Mouse (Mus musculus) forebrain, embryonic 15.5 days (tissue): ENCODE results near the gene Foxn1. TPM values are rescaled to one million over a fixed set of nuclear protein-coding genes. Genes with fewer than 3 reads are reported as not detected.

Experiments
- ATAC-seq: fragments of 200-750 bp; cut with Nextera tagmentation; replicated peaks from 2 replicates; pipeline ENCODE4 v1.8.0; 2017; ENCODE audit warnings: mild to moderate bottlenecking, moderate TSS enrichment, moderate library complexity
- H3K27ac ChIP-seq: fragments of 300-500 bp; sonication (generic); replicated peaks from 2 replicates; pipeline ENCODE4 v1.5.1; 2015; ENCODE audit warnings: mild to moderate bottlenecking, inconsistent platforms
- H3K27me3 ChIP-seq: fragments of 300-500 bp; sonication (generic); 2 replicates; pipeline ENCODE4 v1.6.1; 2015; ENCODE audit warnings: inconsistent platforms
- H3K36me3 ChIP-seq: fragments of 300-500 bp; sonication (generic); 2 replicates; pipeline ENCODE4 v1.6.1; 2015; ENCODE audit warnings: mild to moderate bottlenecking, inconsistent platforms
- H3K4me1 ChIP-seq: fragments of 300-500 bp; sonication (generic); 2 replicates; pipeline ENCODE4 v1.6.1; 2015; ENCODE audit warnings: inconsistent platforms
- H3K4me2 ChIP-seq: fragments of 300-500 bp; sonication (generic); replicated peaks from 2 replicates; pipeline ENCODE4 v1.6.1; 2015; ENCODE audit warnings: mild to moderate bottlenecking, inconsistent platforms
- H3K4me3 ChIP-seq: fragments of 300-500 bp; sonication (generic); 2 replicates; pipeline ENCODE4 v1.5.1; 2015; ENCODE audit warnings: mild to moderate bottlenecking, inconsistent platforms
- H3K9ac ChIP-seq: fragments of 300-500 bp; sonication (generic); replicated peaks from 2 replicates; pipeline ENCODE4 v1.6.1; 2015; ENCODE audit warnings: mild to moderate bottlenecking, inconsistent platforms
- H3K9me3 ChIP-seq: fragments of 300-500 bp; sonication (generic); 2 replicates; pipeline ENCODE4 v1.6.1; 2016; ENCODE audit warnings: inconsistent platforms
- WGBS: fragments of 180-500 bp; shearing (Covaris S2); methylation state at CpG from one replicate; pipeline ENCODE4 v1.1.7; 2015; ENCODE audit warnings: mixed read lengths; 5-methylcytosine and 5-hydroxymethylcytosine counted together
- polyA plus RNA-seq: library from polyadenylated mRNA; unstranded; fragments of >200 nt; fragmentation: Nextera tagmentation; extraction: Ambion mirVana; gene quantifications from 2 replicates; pipeline ENCODE4 v1.2.1, GENCODE M21; 2015

Foxn1 gene
- not detected in 2 replicates for polyA plus RNA-seq

GRCm38 (mm10) chr11:78386508-78387043, at the start of gene Foxn1:
TSS of gene Foxn1 (minus strand) at chr11:78386558.
- ATAC-seq = no peak
- Histone ChIP-seq H3K36me3 (no peaks in the 10 kb centered on the region), H3K9ac (no peak within 1 kb of the TSS), H3K27me3 (no peaks in the 10 kb centered on the region), H3K4me1 (no peaks in the 10 kb centered on the region), H3K4me3 (no peak within 1 kb of the TSS), H3K27ac (no peak within 1 kb of the TSS), H3K4me2 (no peak within 1 kb of the TSS), H3K9me3 (no peaks in the 10 kb centered on the region)
- WGBS = 87% methylated on average over 14 of the region's 14 CpGs

- Histone ChIP-seq H3K4me2 (no peak overlapping the region), H3K9ac (no peak overlapping the region), H3K4me1 (peaks cover 3% of the 10 kb centered on the region; the same call in 1 of the 2 replicates), H3K9me3 (no peaks in the 10 kb centered on the region), H3K36me3 (no peaks in the 10 kb centered on the region), H3K27me3 (no peaks in the 10 kb centered on the region), H3K27ac (no peak overlapping the region), H3K4me3 (no peak overlapping the region)
- WGBS = 7% methylated on average over 19 of the region's 19 CpGs
- no peak for ATAC-seq
Measured at GRCm38 (mm10) chr11:78435776-78436349, 49.5 kb upstream of the Foxn1 start.

GRCm38 (mm10) chr11:78434052-78434451, 47.7 kb upstream of the Foxn1 start:
- no peak overlapping the region for H3K4me3 ChIP-seq
- H3K9me3 ChIP-seq = no peaks in the 10 kb centered on the region
- H3K9ac ChIP-seq = no peak overlapping the region
- WGBS = 79% methylated on average over 4 of the region's 4 CpGs
- H3K27me3 ChIP-seq = no peaks in the 10 kb centered on the region
- H3K4me1 ChIP-seq = peaks cover 3% of the 10 kb centered on the region; the same call in 1 of the 2 replicates
- ATAC-seq = no peak
- no peak overlapping the region for H3K27ac ChIP-seq
- no peak overlapping the region for H3K4me2 ChIP-seq
- H3K36me3 ChIP-seq = no peaks in the 10 kb centered on the region

DNA sequence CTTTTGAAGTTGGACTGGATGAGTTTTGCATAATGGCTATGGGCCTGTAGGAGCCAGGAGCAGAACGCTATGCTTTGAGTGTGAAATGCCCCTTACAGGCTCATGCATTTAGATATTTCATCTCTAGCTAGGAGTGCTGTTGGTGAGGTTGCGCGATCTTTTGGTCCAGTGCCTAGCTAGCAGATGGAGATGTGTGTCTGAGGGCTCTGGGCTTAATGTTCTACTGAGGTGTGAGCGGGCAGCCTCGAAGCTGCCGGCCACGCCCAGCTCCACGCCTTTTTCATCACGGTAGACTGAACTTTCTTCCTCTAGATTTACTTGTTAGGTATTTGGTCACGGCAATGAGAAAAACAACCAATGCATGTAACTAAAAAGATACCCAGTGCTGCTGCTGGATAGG, 44.8 kb upstream of the Foxn1 start:
- H3K9ac ChIP-seq = no peak overlapping the region
- no peak for ATAC-seq
- no peaks in the 10 kb centered on the region for H3K36me3 ChIP-seq
- no peaks in the 10 kb centered on the region for H3K27me3 ChIP-seq
- H3K9me3 ChIP-seq = no peaks in the 10 kb centered on the region
- no peak overlapping the region for H3K4me2 ChIP-seq
- H3K4me3 ChIP-seq = no peak overlapping the region
- H3K4me1 ChIP-seq = peaks cover 3% of the 10 kb centered on the region; the same call in 1 of the 2 replicates
- no peak overlapping the region for H3K27ac ChIP-seq
- WGBS = 87% methylated on average over 10 of the region's 10 CpGs

DNA sequence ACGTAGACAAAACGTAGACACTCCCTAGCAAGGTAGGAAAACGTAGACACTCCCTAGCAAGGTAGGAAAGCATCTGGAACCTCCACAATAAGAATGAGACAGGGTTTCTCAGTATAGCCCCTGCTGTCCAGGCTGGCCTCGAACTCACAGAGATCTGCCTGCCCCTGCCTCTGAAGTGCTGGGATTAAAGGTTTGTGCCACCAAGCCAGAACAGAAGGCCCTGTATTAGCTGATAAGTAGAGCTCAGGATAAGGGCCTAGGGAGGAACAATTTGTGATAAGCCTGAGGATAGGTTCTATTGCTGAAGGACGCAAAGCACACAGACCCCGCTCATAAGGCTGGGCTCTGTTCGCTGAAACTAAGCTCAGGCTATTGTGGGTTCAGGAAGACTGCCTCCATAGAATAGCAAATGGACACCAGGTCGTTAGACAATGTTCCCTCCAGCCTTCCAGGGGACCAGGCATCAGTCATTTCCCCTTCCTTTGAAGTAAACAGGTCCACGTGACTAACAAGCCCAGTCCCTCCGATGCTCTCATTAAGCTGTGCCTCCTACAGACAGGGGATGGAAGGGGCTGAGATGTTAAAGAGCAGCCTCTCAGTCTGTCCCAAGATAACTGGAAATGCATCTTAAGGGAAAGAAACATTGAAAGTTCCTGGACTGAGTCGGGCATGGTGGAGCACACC, 44.0 kb upstream of the Foxn1 start:
- no peaks in the 10 kb centered on the region for H3K4me1 ChIP-seq
- H3K4me2 ChIP-seq = no peak overlapping the region
- H3K9me3 ChIP-seq = no peaks in the 10 kb centered on the region
- WGBS = 51% methylated on average over 11 of the region's 11 CpGs
- no peak overlapping the region for H3K27ac ChIP-seq
- H3K36me3 ChIP-seq = no peaks in the 10 kb centered on the region
- ATAC-seq = no peak
- H3K27me3 ChIP-seq = no peaks in the 10 kb centered on the region
- H3K9ac ChIP-seq = no peak overlapping the region
- no peak overlapping the region for H3K4me3 ChIP-seq

DNA sequence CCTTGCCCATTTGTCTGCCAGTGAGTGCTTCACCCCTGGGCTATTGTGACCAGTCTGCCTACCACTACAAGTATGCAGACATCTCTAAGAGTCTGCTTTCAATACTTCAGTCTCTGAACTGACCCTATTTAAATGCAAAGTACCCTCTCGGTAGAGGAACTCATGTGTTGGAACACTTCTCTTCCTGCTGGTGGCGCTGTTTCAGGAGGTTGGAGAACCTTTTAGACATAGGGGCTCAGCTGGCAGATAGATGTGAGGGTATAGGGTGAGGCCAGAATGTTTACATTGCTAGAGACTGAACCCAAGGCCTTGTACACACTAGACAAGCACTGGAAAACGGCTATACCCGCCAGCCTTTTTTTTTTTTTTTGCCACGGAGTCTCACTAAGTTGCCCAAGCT, 42.0 kb upstream of the Foxn1 start:
- Histone ChIP-seq H3K9me3 (no peaks in the 10 kb centered on the region), H3K27ac (no peak overlapping the region), H3K4me1 (no peaks in the 10 kb centered on the region), H3K9ac (no peak overlapping the region), H3K27me3 (no peaks in the 10 kb centered on the region), H3K36me3 (no peaks in the 10 kb centered on the region), H3K4me3 (no peak overlapping the region), H3K4me2 (no peak overlapping the region)
- ATAC-seq = no peak
- 70% methylated on average over 5 of the region's 5 CpGs for WGBS

GRCm38 (mm10) chr11:78427655-78428054, 41.3 kb upstream of the Foxn1 start:
- Histone ChIP-seq H3K4me2 (no peak overlapping the region), H3K36me3 (no peaks in the 10 kb centered on the region), H3K9me3 (no peaks in the 10 kb centered on the region), H3K27ac (no peak overlapping the region), H3K4me1 (no peaks in the 10 kb centered on the region), H3K27me3 (no peaks in the 10 kb centered on the region), H3K4me3 (no peak overlapping the region), H3K9ac (no peak overlapping the region)
- no peak for ATAC-seq
- WGBS = 93% methylated on average over 6 of the region's 6 CpGs

DNA sequence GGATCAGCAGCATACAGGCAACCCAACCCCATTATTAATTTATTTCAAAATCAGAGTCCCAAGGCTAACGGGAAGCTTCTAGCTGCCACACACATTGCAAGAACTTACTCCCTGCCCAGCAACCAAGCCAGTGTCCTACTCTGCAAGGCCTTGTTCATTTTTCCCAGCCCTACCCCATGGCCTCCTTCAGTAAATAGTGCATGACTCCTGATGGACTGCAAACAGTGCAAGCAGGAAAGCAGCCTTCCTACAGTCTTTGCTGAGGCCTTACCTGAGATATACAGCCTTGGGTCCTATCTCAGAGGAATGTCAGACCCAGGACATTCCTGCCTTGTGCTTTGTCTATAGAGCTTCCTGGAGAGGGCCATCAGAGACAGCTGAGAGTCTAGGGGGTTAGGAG, 39.2 kb upstream of the Foxn1 start:
- ATAC-seq = no peak
- Histone ChIP-seq H3K4me1 (no peaks in the 10 kb centered on the region), H3K4me3 (no peak overlapping the region), H3K36me3 (no peaks in the 10 kb centered on the region), H3K4me2 (no peak overlapping the region), H3K27me3 (no peaks in the 10 kb centered on the region), H3K9ac (no peak overlapping the region), H3K27ac (no peak overlapping the region), H3K9me3 (no peaks in the 10 kb centered on the region)
- 88% methylated on average over 1 of the region's 1 CpGs for WGBS

DNA sequence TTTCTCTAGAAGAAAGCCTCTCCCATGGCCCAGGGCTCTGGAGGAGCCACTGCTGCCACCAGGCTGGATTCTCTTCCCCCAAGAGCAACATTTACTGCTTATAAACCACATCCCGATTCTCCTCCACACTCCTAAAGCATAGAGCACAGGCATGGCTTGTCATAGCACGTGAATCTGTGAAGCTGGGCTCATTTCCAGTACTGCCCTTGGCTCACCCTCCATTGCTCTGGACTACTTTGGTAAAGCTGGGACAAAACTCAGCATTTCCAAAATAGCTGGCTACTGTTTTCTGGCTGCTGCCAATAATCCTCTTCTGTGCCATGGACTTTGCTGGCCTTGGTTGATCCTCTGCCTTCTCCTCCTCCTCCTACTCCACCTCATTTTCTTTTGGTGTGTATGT, 38.0 kb upstream of the Foxn1 start:
- ATAC-seq = no peak
- Histone ChIP-seq H3K4me3 (no peak overlapping the region), H3K4me1 (no peaks in the 10 kb centered on the region), H3K36me3 (no peaks in the 10 kb centered on the region), H3K4me2 (no peak overlapping the region), H3K9me3 (no peaks in the 10 kb centered on the region), H3K9ac (no peak overlapping the region), H3K27me3 (no peaks in the 10 kb centered on the region), H3K27ac (no peak overlapping the region)
- 71% methylated on average over 2 of the region's 2 CpGs for WGBS

DNA sequence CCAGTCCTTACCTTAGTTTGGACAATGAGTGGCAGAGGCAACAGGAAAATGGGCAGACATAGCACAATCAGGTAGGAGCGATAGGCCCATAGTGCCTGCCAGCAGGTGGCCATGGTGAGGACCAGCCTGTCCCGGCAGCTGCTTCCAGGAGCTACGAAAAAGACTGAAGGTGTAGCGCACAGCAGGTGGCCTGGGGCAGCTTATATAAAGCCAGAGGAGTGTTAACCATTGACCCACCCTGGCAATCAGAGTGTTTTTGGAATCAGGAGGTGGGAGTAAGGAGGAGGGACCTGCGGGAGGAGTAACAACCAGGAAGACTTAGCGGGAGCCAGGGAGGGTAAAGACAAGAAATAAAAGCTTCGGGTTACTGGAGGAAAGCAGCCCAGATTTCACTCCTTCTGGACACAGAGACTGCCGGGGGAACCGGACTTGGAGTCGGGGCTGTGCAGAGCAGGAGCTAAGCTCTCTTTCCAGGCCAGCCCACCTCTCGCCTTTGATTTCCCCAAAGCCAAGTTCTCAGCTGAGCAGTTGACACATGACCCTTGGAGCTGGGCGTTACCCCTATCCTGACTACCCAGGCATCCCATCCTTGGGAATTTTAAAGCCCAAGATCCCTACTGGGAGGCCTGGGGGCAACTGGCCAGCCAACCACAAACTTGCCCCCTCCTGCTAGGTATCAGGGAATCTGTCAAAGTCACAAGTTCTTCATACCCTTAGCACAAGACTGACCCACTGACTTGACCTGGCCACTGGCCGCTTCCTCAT, 35.9 kb upstream of the Foxn1 start, which contains the start of gene Slc13a2:
TSS of gene Slc13a2 (minus strand) at position 163 of the 765 bp plus-strand sequence.
- no peak for ATAC-seq
- H3K4me2 ChIP-seq = no peak within 1 kb of the TSS
- no peaks in the 10 kb centered on the region for H3K4me1 ChIP-seq
- no peak within 1 kb of the TSS for H3K9ac ChIP-seq
- no peaks in the 10 kb centered on the region for H3K9me3 ChIP-seq
- no peaks in the 10 kb centered on the region for H3K36me3 ChIP-seq
- 29% methylated on average over 13 of the region's 13 CpGs for WGBS
- no peaks in the 10 kb centered on the region for H3K27me3 ChIP-seq
- H3K4me3 ChIP-seq = no peak within 1 kb of the TSS
- no peak within 1 kb of the TSS for H3K27ac ChIP-seq

- no peak overlapping the region for H3K4me2 ChIP-seq
- no peak overlapping the region for H3K27ac ChIP-seq
- no peaks in the 10 kb centered on the region for H3K27me3 ChIP-seq
- H3K9ac ChIP-seq = no peak overlapping the region
- ATAC-seq = no peak
- no peaks in the 10 kb centered on the region for H3K4me1 ChIP-seq
- no peak overlapping the region for H3K4me3 ChIP-seq
- 68% methylated on average over 13 of the region's 13 CpGs for WGBS
- no peaks in the 10 kb centered on the region for H3K36me3 ChIP-seq
- H3K9me3 ChIP-seq = no peaks in the 10 kb centered on the region
Measured at GRCm38 (mm10) chr11:78421201-78422009, 35.0 kb upstream of the Foxn1 start.
